Mouse (Mus musculus): ENCODE measurements at regions not wholly inside any gene's neighbourhood (a gene's known extent, or its start where the extent isn't known, plus 50 kb on each side); places are given as distances from the start of the nearest gene placed in this dataset.

DNA sequence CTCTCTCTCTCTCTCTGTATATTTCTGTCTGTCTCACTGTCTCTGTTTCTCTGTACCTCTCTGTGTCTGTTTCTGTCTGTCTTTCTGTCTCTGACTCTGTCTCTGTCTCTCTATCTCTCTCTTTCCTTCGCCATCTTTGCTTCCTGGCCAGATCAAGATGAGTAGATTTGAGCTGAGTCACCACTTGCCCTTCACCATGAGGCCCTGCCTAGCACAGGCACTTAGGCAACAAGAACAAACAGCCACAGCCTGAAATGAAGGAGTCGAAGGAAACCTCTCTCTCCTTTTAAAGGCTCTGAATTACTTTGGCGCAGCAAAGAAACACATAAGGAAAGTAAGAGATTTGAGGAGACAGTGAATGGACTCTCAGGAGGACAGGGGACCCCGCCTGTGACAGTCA lies 69.4 kb upstream of the Clint1 start:
- no peak for DNase-seq (ENCODE audit: low read depth in 1 of 2, low spot score in 2 of 2)

- DNase-seq (ENCODE audit: low read depth in 1 of 2, low spot score in 2 of 2): no peak
These were observed 66.0 kb upstream of the Clint1 start for GRCm38 (mm10) chr11:45785806-45786205.

GRCm38 (mm10) chr11:45787408-45787807 lies 64.4 kb upstream of the Clint1 start:
- DNase-seq (ENCODE audit: low read depth in 1 of 2, low spot score in 2 of 2): no peak

DNA sequence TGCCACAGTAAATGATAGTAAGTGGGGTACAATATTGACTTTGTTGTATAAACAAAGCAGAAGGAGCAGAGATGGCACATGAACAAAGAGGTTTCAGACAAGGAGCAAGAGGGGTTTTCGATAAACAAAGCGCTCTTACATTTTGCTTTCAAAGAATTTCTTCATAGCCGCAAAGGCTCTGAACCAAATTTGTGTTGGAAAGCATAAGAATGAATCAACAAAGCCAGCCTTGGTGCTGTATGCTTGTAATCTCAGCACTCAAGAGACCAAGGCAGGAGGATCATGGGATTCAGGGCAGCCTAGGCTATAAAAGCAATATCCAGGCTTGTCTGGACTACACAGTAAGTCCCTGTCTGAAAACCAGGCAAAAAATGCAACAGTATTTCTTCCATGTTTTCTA lies 62.0 kb upstream of the Clint1 start:
- no peak for DNase-seq (ENCODE audit: low read depth in 1 of 2, low spot score in 2 of 2)

DNA sequence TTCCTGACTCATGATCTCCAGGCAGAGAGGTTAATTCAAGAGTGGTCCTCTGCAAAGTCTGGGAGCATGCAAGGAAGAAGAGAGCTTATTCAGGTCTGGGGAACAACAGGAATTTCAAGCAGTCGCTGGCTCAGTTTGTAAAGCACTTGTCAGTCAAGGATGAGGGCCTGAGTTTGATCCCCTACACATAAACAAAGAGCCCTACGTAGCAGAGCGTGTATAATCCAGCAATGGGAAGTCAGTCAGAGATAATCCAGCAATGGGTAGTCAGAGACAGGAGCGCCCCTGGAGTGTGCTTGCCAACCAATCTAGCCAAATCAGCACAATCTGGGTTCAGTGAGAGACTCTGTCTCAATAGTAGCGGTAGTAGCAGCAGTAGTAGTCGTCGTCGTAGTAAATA lies 61.3 kb upstream of the Clint1 start:
- no peak for DNase-seq (ENCODE audit: low read depth in 1 of 2, low spot score in 2 of 2)

DNA sequence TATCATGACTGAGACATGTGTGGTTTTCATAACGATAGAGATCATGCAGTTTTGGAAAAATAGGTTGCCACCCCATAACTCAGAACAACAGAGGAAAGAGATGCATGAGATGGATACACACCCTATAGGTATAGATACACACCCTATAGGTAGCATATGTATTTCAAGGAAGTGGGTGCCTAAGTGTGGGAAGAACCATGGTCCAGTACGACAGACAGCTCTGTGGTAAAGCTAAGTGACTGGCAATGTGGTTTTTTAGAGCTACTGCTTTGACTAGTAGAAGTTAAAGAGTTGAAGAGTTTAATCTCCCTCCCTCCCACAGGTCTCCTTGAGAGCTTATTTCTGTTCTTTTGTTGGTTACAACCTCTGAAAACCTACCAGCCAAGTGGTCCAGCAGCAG lies 60.2 kb upstream of the Clint1 start:
- DNase-seq (ENCODE audit: low read depth in 1 of 2, low spot score in 2 of 2): no peak

DNA sequence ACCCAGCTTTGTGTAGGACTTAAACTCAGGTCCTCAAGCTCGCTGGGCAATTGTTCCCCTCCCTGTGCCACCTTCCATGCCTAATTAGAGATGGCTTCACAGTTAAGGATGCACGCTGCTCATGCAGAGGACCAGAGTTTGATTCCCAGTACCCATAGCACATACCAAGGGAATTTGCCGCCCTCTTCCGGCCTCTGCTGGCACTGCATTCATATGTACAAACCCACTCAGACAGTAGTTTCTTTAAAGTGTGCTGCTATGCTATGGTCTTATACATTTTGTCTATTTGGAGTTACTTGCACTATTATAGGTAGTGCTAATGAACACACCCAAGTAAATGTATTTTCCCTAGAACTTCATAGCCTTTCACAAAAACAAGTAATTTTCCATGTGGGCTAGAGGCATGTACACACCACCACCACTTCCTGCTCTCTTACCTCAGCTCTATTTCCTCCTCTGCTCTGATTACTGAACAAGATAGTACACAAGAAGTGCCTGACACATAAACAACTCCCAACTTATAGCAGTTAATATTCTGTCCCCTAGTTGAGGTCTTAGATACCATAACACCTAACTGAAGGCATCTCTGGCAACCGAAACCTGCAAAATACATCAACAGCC lies 57.4 kb upstream of the Clint1 start:
- no peak for DNase-seq (ENCODE audit: low read depth in 1 of 2, low spot score in 2 of 2)

DNA sequence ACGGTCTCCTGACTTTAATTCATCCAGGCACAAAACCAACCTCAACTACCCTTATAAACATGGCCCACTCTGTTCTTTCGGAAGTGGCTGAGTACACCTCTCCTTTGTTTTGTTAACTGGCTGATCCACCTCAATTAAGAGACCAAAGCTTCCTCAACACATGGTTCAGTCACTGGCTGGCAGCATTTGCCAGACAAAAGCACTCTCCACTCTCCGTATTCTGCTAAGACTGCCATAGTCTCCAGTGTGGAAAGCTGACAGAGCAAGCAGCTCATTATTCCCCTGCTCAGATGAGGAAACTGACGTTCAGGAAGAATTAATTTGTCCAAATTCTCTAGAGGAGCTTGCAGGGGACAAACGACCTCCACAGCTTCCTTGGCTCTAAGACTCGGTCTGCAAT lies 56.5 kb upstream of the Clint1 start:
- no peak for DNase-seq (ENCODE audit: low read depth in 1 of 2, low spot score in 2 of 2)

GRCm38 (mm10) chr11:45795731-45796130 lies 56.1 kb upstream of the Clint1 start:
- peak; percentile 36 to 66 for DNase-seq (ENCODE audit: low read depth in 1 of 2, low spot score in 2 of 2)

DNA sequence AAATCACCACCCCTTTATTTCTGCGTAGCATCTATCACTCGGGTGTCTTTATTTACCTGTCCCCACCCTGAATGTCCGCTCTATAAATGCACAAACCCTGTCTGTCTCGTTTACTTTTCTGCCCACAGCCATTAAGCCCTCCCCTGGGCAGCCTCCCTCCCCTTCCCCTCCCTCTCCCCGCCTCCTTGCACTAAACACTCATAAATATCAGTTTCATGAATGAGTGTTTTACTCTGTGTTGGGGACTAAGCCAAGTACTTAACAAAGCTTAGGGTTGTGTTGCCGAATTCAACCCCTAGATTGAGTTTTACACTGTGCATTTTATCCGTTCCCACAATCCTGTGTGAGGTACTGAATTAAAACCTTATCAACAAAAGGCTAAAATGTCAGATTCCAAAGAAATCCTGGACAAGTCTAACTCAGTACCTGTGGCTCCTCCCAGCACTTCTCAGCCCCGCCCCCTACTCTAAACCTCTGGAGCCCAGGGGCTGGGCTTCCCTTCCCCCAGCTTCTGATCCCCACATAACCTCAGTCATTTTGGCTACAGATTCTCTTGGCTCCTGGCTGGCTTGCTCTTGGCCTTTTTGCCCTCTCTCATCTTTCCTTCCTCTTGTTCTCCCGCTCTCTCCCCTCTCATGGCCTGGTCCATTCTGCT lies 52.0 kb upstream of the Clint1 start:
- DNase-seq (ENCODE audit: low read depth in 1 of 2, low spot score in 2 of 2): no peak
